Mouse (Mus musculus) liver, postnatal 0 days (tissue): ENCODE results near the gene Snx10. TPM values are rescaled to one million over a fixed set of nuclear protein-coding genes. Genes with fewer than 3 reads are reported as not detected.

Experiments used
- ATAC-seq: fragments of 200-750 bp; cut with Nextera tagmentation; 2 replicates; pipeline ENCODE4 v1.8.0; 2017; ENCODE audit warnings: mild to moderate bottlenecking, moderate library complexity
- DNase-seq: peaks from one replicate; pipeline ENCODE4 v3.0.0-alpha.2; 2016
- H3K27ac ChIP-seq: fragments of 300-500 bp; sonication (generic); 2 replicates; pipeline ENCODE4 v1.5.1; 2014; ENCODE audit warnings: antibody characterized with exemption, moderate library complexity, mild to moderate bottlenecking, low read depth
- H3K27me3 ChIP-seq: fragments of 300-500 bp; sonication (generic); 2 replicates; pipeline ENCODE4 v1.6.1; 2014; ENCODE audit warnings: low read length, control low read depth, mixed read lengths; ENCODE audit not compliant: insufficient read depth
- H3K36me3 ChIP-seq: fragments of 300-500 bp; sonication (generic); replicated peaks from 2 replicates; pipeline ENCODE4 v1.6.1; 2014; ENCODE audit warnings: mild to moderate bottlenecking, control low read depth, low read length, moderate library complexity, mixed read lengths; ENCODE audit not compliant: insufficient read depth
- H3K4me1 ChIP-seq: fragments of 300-500 bp; sonication (generic); 2 replicates; pipeline ENCODE4 v1.6.1; 2014; ENCODE audit warnings: antibody characterized with exemption, mild to moderate bottlenecking, control low read depth; ENCODE audit not compliant: insufficient read depth
- H3K4me2 ChIP-seq: fragments of 300-500 bp; sonication (generic); 2 replicates; pipeline ENCODE4 v1.6.1; 2014; ENCODE audit warnings: low read depth, mild to moderate bottlenecking, low read length, moderate library complexity, mixed read lengths
- H3K4me3 ChIP-seq: fragments of 300-500 bp; sonication (generic); 2 replicates; pipeline ENCODE4 v1.5.1; 2014; ENCODE audit warnings: low read depth, low read length
- H3K9ac ChIP-seq: fragments of 300-500 bp; sonication (generic); replicated peaks from 2 replicates; pipeline ENCODE4 v1.6.1; 2014; ENCODE audit warnings: mild to moderate bottlenecking, moderate library complexity
- H3K9me3 ChIP-seq: fragments of 300-500 bp; sonication (generic); 2 replicates; pipeline ENCODE4 v1.6.1; 2016; ENCODE audit warnings: mild to moderate bottlenecking, control low read depth, low read length, mixed read lengths
- CTCF ChIP-seq: sonication (generic); IDR thresholded peaks from 2 replicates; pipeline ENCODE4 v1.5.1; 2016; ENCODE audit warnings: antibody characterized with exemption, low read depth
- EP300 ChIP-seq: IDR thresholded peaks from 2 replicates; pipeline ENCODE4 v1.6.1; 2016; ENCODE audit warnings: antibody characterized with exemption, low read depth, mild to moderate bottlenecking
- WGBS: fragments of 180-500 bp; shearing (Covaris S2); extraction: QIAGEN DNeasy Blood & Tissue Kit; methylation state at CpG from one replicate; pipeline ENCODE4 v1.1.7; 2014; ENCODE audit not compliant: insufficient replicate concordance; 5-methylcytosine and 5-hydroxymethylcytosine counted together
- polyA plus RNA-seq: library from polyadenylated mRNA; unstranded; fragments of >200 nt; fragmentation: Nextera tagmentation; extraction: Ambion mirVana; gene quantifications from 2 replicates; pipeline ENCODE4 v1.2.1, GENCODE M21; 2015

The Snx10 gene
- polyA plus RNA-seq, 1 experiment from 2014 or later = 17.7 TPM

GRCm38 (mm10) chr6:51573136-51573535 is 49.4 kb downstream of the Snx10 start:
- TF ChIP-seq CTCF (no peak), EP300 (no peak)
- H3K4me1 ChIP-seq = peaks cover 4% of the 10 kb centered on the region; the same call in 1 of the 2 replicates
- WGBS = 70% methylated on average over 4 of the region's 4 CpGs
- H3K9ac ChIP-seq = no peak overlapping the region
- no peak overlapping the region for H3K4me2 ChIP-seq
- H3K27me3 ChIP-seq = no peaks in the 10 kb centered on the region
- no peak overlapping the region for H3K27ac ChIP-seq
- H3K4me3 ChIP-seq = no peak overlapping the region
- DNase-seq (no peak), ATAC-seq (no peak)
- H3K9me3 ChIP-seq = no peaks in the 10 kb centered on the region
- H3K36me3 ChIP-seq = 0 out of 2 replicates have a peak, but pooled peaks cover 3% of the 10 kb centered on the region

GRCm38 (mm10) chr6:51574132-51574531 is 50.4 kb downstream of the Snx10 start:
- no peak for TF ChIP-seq CTCF
- TF ChIP-seq EP300 = no peak
- no peak for ATAC-seq

GRCm38 (mm10) chr6:51578415-51578814 is 54.7 kb downstream of the Snx10 start:
- DNase-seq (no peak), ATAC-seq (peak; percentile 77)
- WGBS = 79% methylated on average over 4 of the region's 4 CpGs

More at GRCm38 (mm10) chr6:51574132-51574531, 50.4 kb downstream of the Snx10 start:
- H3K27me3 ChIP-seq = no peaks in the 10 kb centered on the region
- H3K36me3 ChIP-seq = no peaks in the 10 kb centered on the region
- H3K9ac ChIP-seq = no peak overlapping the region
- H3K4me1 ChIP-seq = peaks cover 7% of the 10 kb centered on the region
- H3K27ac ChIP-seq = no peak overlapping the region
- no peak overlapping the region for H3K4me3 ChIP-seq
- WGBS = 77% methylated on average over 13 of the region's 13 CpGs
- no peak for DNase-seq
- H3K9me3 ChIP-seq = no peaks in the 10 kb centered on the region
- H3K4me2 ChIP-seq = no peak overlapping the region

GRCm38 (mm10) chr6:51580040-51580680 is 56.5 kb downstream of the Snx10 start:
- no peak overlapping the region for H3K27ac ChIP-seq
- 26% methylated on average over 18 of the region's 18 CpGs for WGBS

More at GRCm38 (mm10) chr6:51578415-51578814, 54.7 kb downstream of the Snx10 start:
- Histone ChIP-seq H3K4me3 (no peak overlapping the region), H3K27ac (peak overlapping the region; percentile 62), H3K4me1 (peaks cover 7% of the 10 kb centered on the region), H3K9me3 (no peaks in the 10 kb centered on the region), H3K4me2 (no peak overlapping the region), H3K9ac (no peak overlapping the region), H3K36me3 (peaks cover 11% of the 10 kb centered on the region; the same call in 1 of the 2 replicates), H3K27me3 (no peaks in the 10 kb centered on the region)
- TF ChIP-seq CTCF (no peak), EP300 (no peak)

GRCm38 (mm10) chr6:51581418-51581817 is 57.7 kb downstream of the Snx10 start:
- H3K9me3 ChIP-seq = no peaks in the 10 kb centered on the region
- no peak overlapping the region for H3K4me3 ChIP-seq
- ATAC-seq (no peak), DNase-seq (no peak)
- H3K36me3 ChIP-seq = peaks cover 19% of the 10 kb centered on the region
- WGBS = 89% methylated on average over 9 of the region's 9 CpGs
- no peaks in the 10 kb centered on the region for H3K27me3 ChIP-seq
- peaks cover 3% of the 10 kb centered on the region; the same call in 1 of the 2 replicates for H3K4me1 ChIP-seq
- TF ChIP-seq CTCF (no peak), EP300 (no peak)
- H3K4me2 ChIP-seq = no peak overlapping the region
- no peak overlapping the region for H3K9ac ChIP-seq
- H3K27ac ChIP-seq = no peak overlapping the region

More at GRCm38 (mm10) chr6:51580040-51580680, 56.5 kb downstream of the Snx10 start:
- Histone ChIP-seq H3K36me3 (peaks cover 17% of the 10 kb centered on the region), H3K4me1 (peaks cover 6% of the 10 kb centered on the region), H3K9me3 (no peaks in the 10 kb centered on the region), H3K27me3 (no peaks in the 10 kb centered on the region), H3K4me2 (no peak overlapping the region), H3K9ac (no peak overlapping the region), H3K4me3 (no peak overlapping the region)
- TF ChIP-seq EP300 (no peak), CTCF (peak; percentile 92)
- peak; percentile 80 for ATAC-seq
- peak; percentile 85 for DNase-seq

- H3K27ac ChIP-seq = no peak overlapping the region
- peaks cover 19% of the 10 kb centered on the region for H3K36me3 ChIP-seq
- ATAC-seq (no peak), DNase-seq (no peak)
- TF ChIP-seq EP300 (no peak), CTCF (no peak)
- H3K9me3 ChIP-seq = no peaks in the 10 kb centered on the region
- H3K4me3 ChIP-seq = no peak overlapping the region
- no peak overlapping the region for H3K4me2 ChIP-seq
- no peaks in the 10 kb centered on the region for H3K27me3 ChIP-seq
- H3K4me1 ChIP-seq = peaks cover 3% of the 10 kb centered on the region; the same call in 1 of the 2 replicates
- H3K9ac ChIP-seq = no peak overlapping the region
- 85% methylated on average over 9 of the region's 9 CpGs for WGBS
These were observed 58.4 kb downstream of the Snx10 start for GRCm38 (mm10) chr6:51582051-51582450.
